Comparison of ENCODE assay signal across 18 mouse cellular contexts in the genomic region with DNA sequence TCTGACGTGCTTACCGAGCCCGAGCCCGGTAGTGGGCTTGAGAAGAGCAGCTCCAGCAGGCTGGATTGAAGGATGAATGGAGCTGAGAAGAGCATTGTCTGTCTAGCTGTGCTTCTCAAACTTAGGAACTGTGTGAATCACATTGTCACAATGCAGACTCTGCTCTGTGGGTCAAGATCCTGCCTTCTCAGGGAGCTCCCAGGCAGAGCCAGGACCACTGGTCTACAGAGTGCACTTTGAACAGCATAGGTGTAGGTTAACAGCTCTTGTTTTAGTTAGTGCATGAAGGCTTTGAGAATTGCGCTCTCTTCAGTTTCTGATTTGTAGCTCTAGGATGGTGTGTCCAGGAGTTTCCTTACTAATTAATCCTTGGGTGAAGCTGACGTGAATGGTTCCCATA. TPM values are rescaled to one million over a fixed set of nuclear protein-coding genes. Genes with fewer than 3 reads are reported as not detected.
DNase-seq lines count a peak whose midpoint lies in the region; ATAC-seq lines count a peak whose summit lies in the region.
"Had no signal": no experiment of that assay in that cellular context is flagged by ENCODE, and none has a peak within 500 bp of the region (broad histone marks: within the 10 kb centered on the region; RNA-seq: fewer than 3 reads in every experiment).

No protein-coding gene starts in this region.

- H3K36me3 ChIP-seq in megakaryocyte, embryonic 14.5 days (replicated peaks; ENCODE audit: low read length): peaks cover 87% of the 10 kb centered on the region
- H3K36me3 ChIP-seq in liver, embryonic 15.5 days (replicated peaks): peaks cover 38% of the 10 kb centered on the region

- H3K4me1 ChIP-seq in megakaryocyte, embryonic 14.5 days: peaks cover 97% of the 10 kb centered on the region
- H3K4me1 ChIP-seq in liver, embryonic 15.5 days (replicated peaks): peaks cover 65% of the 10 kb centered on the region

- H3K27ac ChIP-seq in liver, embryonic 15.5 days (replicated peaks): peak overlapping the region; percentile 7; the same call in 1 of the 2 replicates
- H3K27ac ChIP-seq: forebrain, embryonic 10.5 days; hindbrain, embryonic 15.5 days; neural tube, embryonic 15.5 days had no signal

- peak; percentile 63 for DNase-seq in kidney, adult 11 months
- no peak for DNase-seq in kidney, postnatal 10 days
- no peak for DNase-seq in cerebellum, adult 11 months
- no peak for DNase-seq in Muller cell, postnatal 12 days (ENCODE audit: inconsistent ontology term)
- DNase-seq: adrenal gland, postnatal 36 days; cerebellum, adult 8-10 months; lung, postnatal 10 days; thymus, postnatal 25 days had no signal

- H3K27me3 ChIP-seq in megakaryocyte, embryonic 14.5 days (replicated peaks): no peaks in the 10 kb centered on the region
- H3K27me3 ChIP-seq in liver, embryonic 15.5 days: no peaks in the 10 kb centered on the region
- H3K27me3 ChIP-seq: CH12.LX; hindbrain, embryonic 15.5 days; neural tube, embryonic 15.5 days had no signal

- peak overlapping the region; percentile 42 for H3K4me3 ChIP-seq in megakaryocyte, embryonic 14.5 days (replicated peaks)
- H3K4me3 ChIP-seq in liver, embryonic 15.5 days (replicated peaks): no peak overlapping the region
- H3K4me3 ChIP-seq: forebrain, embryonic 10.5 days; hindbrain, embryonic 15.5 days; neural tube, embryonic 15.5 days had no signal

- H3K9ac ChIP-seq in liver, embryonic 15.5 days: no peak overlapping the region
- H3K9ac ChIP-seq: hindbrain, embryonic 15.5 days; neural tube, embryonic 15.5 days had no signal

- no peak overlapping the region for H3K4me2 ChIP-seq in liver, embryonic 15.5 days
- H3K4me2 ChIP-seq: heart, embryonic 11.5 days; hindbrain, embryonic 15.5 days; neural tube, embryonic 15.5 days had no signal

- ATAC-seq in megakaryocyte, adult 5-6 weeks (ENCODE audit: poor library complexity, severe bottlenecking): no peak
- no peak for ATAC-seq in liver, embryonic 15.5 days (ENCODE audit: insufficient read depth)
- ATAC-seq: midbrain, embryonic 16.5 days had no signal

- no peaks in the 10 kb centered on the region for H3K9me3 ChIP-seq in megakaryocyte, embryonic 14.5 days
- no peaks in the 10 kb centered on the region for H3K9me3 ChIP-seq in liver, embryonic 15.5 days (replicated peaks)
- H3K9me3 ChIP-seq: forebrain, embryonic 10.5 days; hindbrain, embryonic 15.5 days; neural tube, embryonic 15.5 days had no signal

- 85% methylated on average over 6 of the region's 6 CpGs for WGBS in liver, embryonic 15.5 days (ENCODE audit: insufficient replicate concordance)

RNA-seq across cellular contexts. Expression of a gene that starts 14.6 kb away (rescaled TPM):
- polyA plus RNA-seq in megakaryocyte, embryonic 14.5 days (2012; ENCODE audit: insufficient read depth, low replicate concordance): not detected in 2 replicates
- total RNA-seq in megakaryocyte, adult 5-6 weeks (2015): 5.9 and 8.8 TPM in 2 replicates
- 1.4 and 3.7 TPM in 2 replicates for total RNA-seq in megakaryocyte, adult 5-6 weeks (2017)
- polyA plus RNA-seq in liver, embryonic 15.5 days (2015; fragmentation: Nextera tagmentation; extraction: Ambion mirVana): 1.0 and 1.1 TPM in 2 replicates
- polyA plus RNA-seq: testis, adult 2 months had no signal

RNA-seq across cellular contexts. Expression of a gene that starts 20.1 kb away (rescaled TPM):
- 23.4 and 34.8 TPM in 2 replicates for polyA plus RNA-seq in megakaryocyte, embryonic 14.5 days (2012; ENCODE audit: insufficient read depth, low replicate concordance)
- total RNA-seq in megakaryocyte, adult 5-6 weeks (2015): 163 and 164 TPM in 2 replicates
- 143 and 160 TPM in 2 replicates for total RNA-seq in megakaryocyte, adult 5-6 weeks (2017)
- polyA plus RNA-seq in liver, embryonic 15.5 days (2015; fragmentation: Nextera tagmentation; extraction: Ambion mirVana): 29.0 and 33.4 TPM in 2 replicates

RNA-seq across cellular contexts. Expression of a gene that starts 21.2 kb away (rescaled TPM):
- 1.2 and 1.4 TPM in 2 replicates for polyA plus RNA-seq in megakaryocyte, embryonic 14.5 days (2012; ENCODE audit: insufficient read depth, low replicate concordance)
- total RNA-seq in megakaryocyte, adult 5-6 weeks (2015): 0.52 and 0.58 TPM in 2 replicates
- 0.33 TPM in 1 of 2 replicates, not detected in the other for total RNA-seq in megakaryocyte, adult 5-6 weeks (2017)
- polyA plus RNA-seq in liver, embryonic 15.5 days (2015; fragmentation: Nextera tagmentation; extraction: Ambion mirVana): 0.07 and 0.17 TPM in 2 replicates
- total RNA-seq: CH12.LX had no signal

RNA-seq across cellular contexts. Expression of a gene that starts 57.9 kb away (rescaled TPM):
- polyA plus RNA-seq in megakaryocyte, embryonic 14.5 days (2012; ENCODE audit: insufficient read depth, low replicate concordance): 0.50 TPM in 1 of 2 replicates, not detected in the other
- total RNA-seq in megakaryocyte, adult 5-6 weeks (2015): 12.2 and 17.0 TPM in 2 replicates
- total RNA-seq in megakaryocyte, adult 5-6 weeks (2017): 21.3 and 32.8 TPM in 2 replicates
- polyA plus RNA-seq in liver, embryonic 15.5 days (2015; fragmentation: Nextera tagmentation; extraction: Ambion mirVana): 7.3 and 8.9 TPM in 2 replicates
- total RNA-seq: CH12.LX had no signal
